Mouse (Mus musculus): Measurements from ENCODE around the gene Casp9. TPM values are rescaled to one million over a fixed set of nuclear protein-coding genes. Genes with fewer than 3 reads are reported as not detected.
"Not testable (repeated sequence)": the region's sequence is repeated elsewhere in the genome, so short reads cannot be mapped to it uniquely, and the experiment has no call there.

Gene Casp9
- total RNA-seq, 2 experiments from 2014 or later: 3.7 to 4.8 TPM

GRCm38 (mm10) chr4:141771823-141772222 is 21.6 kb upstream of the Casp9 start:
- intact Hi-C loops (cut with DNase I; ENCODE audit: low total_unique reads): no loop called here
- DNase-seq: no peak

- intact Hi-C loops (cut with DNase I; ENCODE audit: low total_unique reads): not testable (repeated sequence)
Observed at GRCm38 (mm10) chr4:141773019-141773418, 20.4 kb upstream of the Casp9 start.

GRCm38 (mm10) chr4:141779828-141780227 is 13.6 kb upstream of the Casp9 start:
- intact Hi-C loops (cut with DNase I; ENCODE audit: low total_unique reads): no loop called here
- DNase-seq: no peak

More at GRCm38 (mm10) chr4:141773019-141773418, 20.4 kb upstream of the Casp9 start:
- not testable (repeated sequence) for DNase-seq

- intact Hi-C loops (cut with DNase I; ENCODE audit: low total_unique reads): no loop called here
- no peak for DNase-seq
Observed at GRCm38 (mm10) chr4:141781201-141781985, 12.0 kb upstream of the Casp9 start.

- DNase-seq: no peak
- intact Hi-C loops (cut with DNase I; ENCODE audit: low total_unique reads): no loop called here
Observed at GRCm38 (mm10) chr4:141784835-141785234, 8.6 kb upstream of the Casp9 start.

- intact Hi-C loops (cut with DNase I; ENCODE audit: low total_unique reads): no loop called here
- no peak for DNase-seq
Observed at GRCm38 (mm10) chr4:141786141-141786540, 7.3 kb upstream of the Casp9 start.

GRCm38 (mm10) chr4:141787046-141787445 is 6.4 kb upstream of the Casp9 start:
- intact Hi-C loops (cut with DNase I; ENCODE audit: low total_unique reads): no loop called here
- DNase-seq: no peak

- DNase-seq: no peak
- intact Hi-C loops (cut with DNase I; ENCODE audit: low total_unique reads): no loop called here
Observed at GRCm38 (mm10) chr4:141787462-141787861, 6.0 kb upstream of the Casp9 start.

GRCm38 (mm10) chr4:141789564-141790218 is 3.7 kb upstream of the Casp9 start:
- intact Hi-C loops (cut with DNase I; ENCODE audit: low total_unique reads): no loop called here
- no peak for DNase-seq

GRCm38 (mm10) chr4:141790524-141790990 is 2.9 kb upstream of the Casp9 start, which contains the start of gene Dnajc16:
Dnajc16 (minus strand) TSS chr4:141790931.
- intact Hi-C loops (cut with DNase I; ENCODE audit: low total_unique reads): no loop called here
- DNase-seq: peak; percentile 97

- no peak for DNase-seq
- intact Hi-C loops (cut with DNase I; ENCODE audit: low total_unique reads): no loop called here
Observed at GRCm38 (mm10) chr4:141791486-141791885, 1.9 kb upstream of the Casp9 start.

GRCm38 (mm10) chr4:141791951-141792350 is 1.5 kb upstream of the Casp9 start:
- DNase-seq: no peak
- intact Hi-C loops (cut with DNase I; ENCODE audit: low total_unique reads): no loop called here

GRCm38 (mm10) chr4:141792554-141793281 is 694 bp upstream of the Casp9 start:
- intact Hi-C loops (cut with DNase I; ENCODE audit: low total_unique reads): no loop called here
- DNase-seq: no peak

- no peak for DNase-seq
- intact Hi-C loops (cut with DNase I; ENCODE audit: low total_unique reads): no loop called here
Observed at GRCm38 (mm10) chr4:141794152-141794535, 732 bp downstream of the Casp9 start.

- intact Hi-C loops (cut with DNase I; ENCODE audit: low total_unique reads): no loop called here
- no peak for DNase-seq
Observed at GRCm38 (mm10) chr4:141796356-141796755, 2.9 kb downstream of the Casp9 start.

GRCm38 (mm10) chr4:141796954-141797353 is 3.5 kb downstream of the Casp9 start:
- DNase-seq: no peak

GRCm38 (mm10) chr4:141797545-141797944 is 4.1 kb downstream of the Casp9 start:
- DNase-seq: no peak
- intact Hi-C loops (cut with DNase I; ENCODE audit: low total_unique reads): no loop called here

More at GRCm38 (mm10) chr4:141796954-141797353, 3.5 kb downstream of the Casp9 start:
- intact Hi-C loops (cut with DNase I; ENCODE audit: low total_unique reads): no loop called here

GRCm38 (mm10) chr4:141804105-141804504 is 10.7 kb downstream of the Casp9 start:
- intact Hi-C loops (cut with DNase I; ENCODE audit: low total_unique reads): no loop called here
- no peak for DNase-seq

GRCm38 (mm10) chr4:141805886-141806285 is 12.5 kb downstream of the Casp9 start:
- intact Hi-C loops (cut with DNase I; ENCODE audit: low total_unique reads): no loop called here
- no peak for DNase-seq

GRCm38 (mm10) chr4:141809850-141810464 is 16.5 kb downstream of the Casp9 start:
- intact Hi-C loops (cut with DNase I; ENCODE audit: low total_unique reads): loop anchor here (5.0 kb wide), 1 partner anchor 42 kb away; no protein-coding TSS in a partner anchor
- DNase-seq: no peak
